In genomic region chr5:57396376-57396775, GRCm38 (mm10) we compare ENCODE assay signal across 30 mouse cellular contexts.
DNase-seq lines count a peak whose midpoint lies in the region; ATAC-seq and TF ChIP-seq lines count a peak whose summit lies in the region.
"Had no signal": no experiment of that assay in that cellular context is flagged by ENCODE, and none has a peak within 500 bp of the region (broad histone marks: within the 10 kb centered on the region; RNA-seq: fewer than 3 reads in every experiment).

No protein-coding gene starts in this region.

- H3K9ac ChIP-seq in embryonic facial prominence, embryonic 11.5 days (replicated peaks; ENCODE audit: low read length) = no peak overlapping the region
- H3K9ac ChIP-seq in limb, embryonic 14.5 days (ENCODE audit: low read depth, low read length, severe bottlenecking) = no peak overlapping the region
- H3K9ac ChIP-seq in intestine, embryonic 15.5 days = no peak overlapping the region
- no peak overlapping the region for H3K9ac ChIP-seq in liver, embryonic 12.5 days
- H3K9ac ChIP-seq: embryonic facial prominence, embryonic 12.5 days; forebrain, embryonic 12.5 days; forebrain, embryonic 15.5 days; heart, embryonic 12.5 days; heart, embryonic 15.5 days; hindbrain, embryonic 13.5 days had no signal

- 60% methylated on average over 1 of the region's 1 CpGs for WGBS in embryonic facial prominence, embryonic 11.5 days
- 81% methylated on average over 1 of the region's 1 CpGs for WGBS in embryonic facial prominence, embryonic 10.5 days
- WGBS in limb, embryonic 14.5 days = 48% methylated on average over 1 of the region's 1 CpGs
- WGBS in limb, embryonic 10.5 days = 96% methylated on average over 1 of the region's 1 CpGs
- 54% methylated on average over 1 of the region's 1 CpGs for WGBS in intestine, embryonic 15.5 days
- 46% methylated on average over 1 of the region's 1 CpGs for WGBS in liver, embryonic 12.5 days (ENCODE audit: insufficient replicate concordance)

- no peaks in the 10 kb centered on the region for H3K36me3 ChIP-seq in embryonic facial prominence, embryonic 11.5 days (replicated peaks; ENCODE audit: control insufficient read depth, insufficient read depth, low read depth, low read length)
- no peaks in the 10 kb centered on the region for H3K36me3 ChIP-seq in embryonic facial prominence, embryonic 10.5 days (replicated peaks)
- H3K36me3 ChIP-seq in limb, embryonic 14.5 days (ENCODE audit: control insufficient read depth, insufficient read depth, low read length) = no peaks in the 10 kb centered on the region
- H3K36me3 ChIP-seq in limb, embryonic 10.5 days = no peaks in the 10 kb centered on the region
- H3K36me3 ChIP-seq in intestine, embryonic 15.5 days = no peaks in the 10 kb centered on the region
- H3K36me3 ChIP-seq in liver, embryonic 12.5 days = no peaks in the 10 kb centered on the region
- H3K36me3 ChIP-seq: embryonic facial prominence, embryonic 12.5 days; forebrain, embryonic 12.5 days; forebrain, embryonic 15.5 days; heart, embryonic 12.5 days; heart, embryonic 15.5 days; hindbrain, embryonic 10.5 days; hindbrain, embryonic 13.5 days had no signal

- H3K4me2 ChIP-seq in embryonic facial prominence, embryonic 11.5 days (ENCODE audit: low read depth, low read length) = no peak overlapping the region
- H3K4me2 ChIP-seq in limb, embryonic 14.5 days (replicated peaks; ENCODE audit: low read depth, low read length, severe bottlenecking) = no peak overlapping the region
- H3K4me2 ChIP-seq in intestine, embryonic 15.5 days (replicated peaks) = no peak overlapping the region
- no peak overlapping the region for H3K4me2 ChIP-seq in liver, embryonic 12.5 days
- H3K4me2 ChIP-seq: embryonic facial prominence, embryonic 12.5 days; forebrain, embryonic 12.5 days; forebrain, embryonic 15.5 days; heart, embryonic 12.5 days; heart, embryonic 15.5 days; hindbrain, embryonic 13.5 days had no signal

- peak; percentile 1 for DNase-seq in embryonic facial prominence, embryonic 11.5 days (ENCODE audit: low spot score)
- DNase-seq in embryonic facial prominence, embryonic 10.5 days (ENCODE audit: low spot score) = no peak
- peak; percentile 39 for DNase-seq in limb, embryonic 14.5 days (ENCODE audit: low spot score)
- no peak for DNase-seq in limb, embryonic 10.5 days (ENCODE audit: low spot score)
- peak; percentile 4 for DNase-seq in brain, embryonic 14.5 days (ENCODE audit: low read depth)
- DNase-seq in heart, adult 8-10 months (ENCODE audit: low spot score) = no peak
- DNase-seq: adrenal gland, postnatal 10 days; adrenal gland, postnatal 36 days; cerebellum, adult 11-12 months; cerebellum, adult 8-10 months; cerebellum, postnatal 10 days; cerebellum, postnatal 36 days; embryo, embryonic 11 days; gastrocnemius, postnatal 10 days; heart, adult 11 months; heart, postnatal 10 days; heart, postnatal 36 days had no signal

- H3K9me3 ChIP-seq in embryonic facial prominence, embryonic 11.5 days (replicated peaks; ENCODE audit: control insufficient read depth, low read length) = no peaks in the 10 kb centered on the region
- no peaks in the 10 kb centered on the region for H3K9me3 ChIP-seq in embryonic facial prominence, embryonic 10.5 days
- H3K9me3 ChIP-seq in limb, embryonic 14.5 days (ENCODE audit: control insufficient read depth, low read length) = no peaks in the 10 kb centered on the region
- H3K9me3 ChIP-seq in limb, embryonic 10.5 days (replicated peaks) = no peaks in the 10 kb centered on the region
- no peaks in the 10 kb centered on the region for H3K9me3 ChIP-seq in intestine, embryonic 15.5 days
- no peaks in the 10 kb centered on the region for H3K9me3 ChIP-seq in liver, embryonic 12.5 days (replicated peaks)
- H3K9me3 ChIP-seq: embryonic facial prominence, embryonic 12.5 days; forebrain, embryonic 12.5 days; forebrain, embryonic 15.5 days; heart, embryonic 12.5 days; heart, embryonic 15.5 days; hindbrain, embryonic 10.5 days; hindbrain, embryonic 13.5 days had no signal

- H3K27ac ChIP-seq in embryonic facial prominence, embryonic 11.5 days (replicated peaks; ENCODE audit: low read depth, low read length) = no peak overlapping the region
- H3K27ac ChIP-seq in embryonic facial prominence, embryonic 10.5 days (replicated peaks) = no peak overlapping the region
- H3K27ac ChIP-seq in limb, embryonic 14.5 days (replicated peaks; ENCODE audit: low read depth, low read length) = no peak overlapping the region
- no peak overlapping the region for H3K27ac ChIP-seq in limb, embryonic 10.5 days
- no peak overlapping the region for H3K27ac ChIP-seq in intestine, embryonic 15.5 days
- no peak overlapping the region for H3K27ac ChIP-seq in liver, embryonic 12.5 days
- H3K27ac ChIP-seq: embryonic facial prominence, embryonic 12.5 days; forebrain, embryonic 12.5 days; forebrain, embryonic 15.5 days; heart, embryonic 15.5 days; hindbrain, embryonic 10.5 days; hindbrain, embryonic 13.5 days had no signal

- H3K4me3 ChIP-seq in embryonic facial prominence, embryonic 11.5 days (ENCODE audit: low read depth, low read length) = no peak overlapping the region
- H3K4me3 ChIP-seq in embryonic facial prominence, embryonic 10.5 days = no peak overlapping the region
- H3K4me3 ChIP-seq in limb, embryonic 14.5 days (replicated peaks; ENCODE audit: low read length) = no peak overlapping the region
- no peak overlapping the region for H3K4me3 ChIP-seq in limb, embryonic 10.5 days
- no peak overlapping the region for H3K4me3 ChIP-seq in intestine, embryonic 15.5 days (replicated peaks)
- H3K4me3 ChIP-seq in liver, embryonic 12.5 days = no peak overlapping the region
- H3K4me3 ChIP-seq: embryonic facial prominence, embryonic 12.5 days; erythroblast, embryonic 14.5 days; forebrain, embryonic 12.5 days; forebrain, embryonic 15.5 days; heart, embryonic 12.5 days; heart, embryonic 15.5 days; hindbrain, embryonic 10.5 days; hindbrain, embryonic 13.5 days had no signal

- no peak for TF ChIP-seq POLR2A in limb, embryonic 14.5 days (IDR thresholded peaks at IDR 0.05; ENCODE audit: borderline replicate concordance, extremely low read depth, insufficient read depth, insufficient read length)
- TF ChIP-seq POLR2A in brain, embryonic 14.5 days (IDR thresholded peaks at IDR 0.05; ENCODE audit: borderline replicate concordance, extremely low read depth, insufficient read depth, insufficient read length, poor library complexity, severe bottlenecking) = no peak

- no peaks in the 10 kb centered on the region for H3K4me1 ChIP-seq in embryonic facial prominence, embryonic 11.5 days (ENCODE audit: control insufficient read depth, insufficient read depth, low read length)
- H3K4me1 ChIP-seq in embryonic facial prominence, embryonic 10.5 days = no peaks in the 10 kb centered on the region
- no peaks in the 10 kb centered on the region for H3K4me1 ChIP-seq in limb, embryonic 14.5 days (ENCODE audit: control insufficient read depth, insufficient read depth, low read length)
- no peaks in the 10 kb centered on the region for H3K4me1 ChIP-seq in limb, embryonic 10.5 days
- no peaks in the 10 kb centered on the region for H3K4me1 ChIP-seq in intestine, embryonic 15.5 days (replicated peaks)
- no peaks in the 10 kb centered on the region for H3K4me1 ChIP-seq in liver, embryonic 12.5 days
- H3K4me1 ChIP-seq: embryonic facial prominence, embryonic 12.5 days; forebrain, embryonic 12.5 days; forebrain, embryonic 15.5 days; heart, embryonic 12.5 days; heart, embryonic 15.5 days; hindbrain, embryonic 10.5 days; hindbrain, embryonic 13.5 days had no signal

- no peak for ATAC-seq in embryonic facial prominence, embryonic 11.5 days (replicated peaks; ENCODE audit: insufficient number of reproducible peaks, low FRiP score, low TSS enrichment, low read depth)
- ATAC-seq in limb, embryonic 14.5 days (ENCODE audit: low FRiP score, low read depth) = no peak
- no peak for ATAC-seq in intestine, embryonic 15.5 days
- no peak for ATAC-seq in liver, embryonic 12.5 days
- ATAC-seq: CD4-positive, CD25-positive, alpha-beta regulatory T cell, adult 4 months; forebrain, embryonic 15.5 days; hindbrain, embryonic 16.5 days; intestine, postnatal 0 days had no signal

- no peak for TF ChIP-seq CTCF in brain, embryonic 14.5 days (IDR thresholded peaks at IDR 0.05; ENCODE audit: borderline replicate concordance, extremely low read depth, insufficient read depth, insufficient read length)

- no peaks in the 10 kb centered on the region for H3K27me3 ChIP-seq in embryonic facial prominence, embryonic 11.5 days (ENCODE audit: control insufficient read depth, insufficient read depth, low read length)
- H3K27me3 ChIP-seq in embryonic facial prominence, embryonic 10.5 days (replicated peaks; ENCODE audit: low read depth, poor library complexity, severe bottlenecking) = no peaks in the 10 kb centered on the region
- H3K27me3 ChIP-seq in limb, embryonic 14.5 days (ENCODE audit: control insufficient read depth, insufficient read depth, low read length) = no peaks in the 10 kb centered on the region
- H3K27me3 ChIP-seq in limb, embryonic 10.5 days (ENCODE audit: low read depth, poor library complexity, severe bottlenecking) = no peaks in the 10 kb centered on the region
- no peaks in the 10 kb centered on the region for H3K27me3 ChIP-seq in intestine, embryonic 15.5 days (replicated peaks)
- H3K27me3 ChIP-seq in liver, embryonic 12.5 days (replicated peaks) = no peaks in the 10 kb centered on the region
- H3K27me3 ChIP-seq: embryonic facial prominence, embryonic 12.5 days; forebrain, embryonic 12.5 days; forebrain, embryonic 15.5 days; heart, embryonic 12.5 days; heart, embryonic 15.5 days; hindbrain, embryonic 13.5 days had no signal

Comparison
In these comparisons a context has a peak if more than half of its experiments do, and no peak if none do; other contexts are left out.
1. DNase-seq: peak in embryonic facial prominence, embryonic 11.5 days (single experiment), limb, embryonic 14.5 days (single experiment) and brain, embryonic 14.5 days (single experiment); none in embryonic facial prominence, embryonic 10.5 days (single experiment), limb, embryonic 10.5 days (single experiment) and heart, adult 8-10 months (single experiment).